Mouse (Mus musculus) liver, postnatal 0 days (tissue): Measurements from ENCODE around the gene Aff3.

Source experiments
- CTCF ChIP-seq: sonication (generic); IDR thresholded peaks from 2 replicates; pipeline ENCODE4 v1.5.1; 2016; ENCODE audit warnings: antibody characterized with exemption, low read depth
- EP300 ChIP-seq: IDR thresholded peaks from 2 replicates; pipeline ENCODE4 v1.6.1; 2016; ENCODE audit warnings: antibody characterized with exemption, low read depth, mild to moderate bottlenecking

GRCm38 (mm10) chr1:38254426-38254825 is 410.3 kb downstream of the Aff3 start:
- no peak for TF ChIP-seq CTCF
- no peak for TF ChIP-seq EP300
